Mouse (Mus musculus): Measurements from ENCODE around the gene Ctcf.

DNA sequence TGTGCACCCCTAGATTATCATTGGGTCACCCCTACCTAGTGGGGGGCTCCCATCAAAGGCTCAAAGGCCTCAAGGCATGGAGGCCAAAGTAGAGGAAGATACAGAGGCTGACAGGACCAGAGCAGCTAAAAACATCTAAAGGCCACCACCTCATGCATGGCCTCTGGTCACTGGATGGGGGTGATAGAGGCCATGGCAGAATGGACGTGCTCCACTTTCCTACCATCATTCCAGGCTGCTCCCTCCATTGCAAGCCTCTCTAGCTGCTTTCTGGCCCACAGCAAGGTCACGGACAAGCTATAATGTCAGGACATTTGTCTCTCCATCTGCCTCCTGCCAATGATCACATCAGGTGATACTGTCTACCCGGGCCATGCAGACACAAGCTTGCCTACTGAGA lies 75.9 kb downstream of the Ctcf start:
- TF ChIP-seq CTCF (IDR thresholded peaks at IDR 0.05; ENCODE audit: control insufficient read depth, insufficient read depth, insufficient replicate concordance, low read depth, low read length) (no peak), POLR2A (IDR thresholded peaks at IDR 0.05; ENCODE audit: control insufficient read depth, low read depth, low read length) (no peak)

All from testis, adult 2 months (tissue).